Mouse (Mus musculus) ovary, postnatal 14 days (tissue): ENCODE measurements around the gene Gm49425.

ENCODE experiments used
- DNase-seq: peaks from one replicate; pipeline ENCODE4 v3.0.0; 2022; ENCODE audit warnings: low spot score

The Gm49425 gene

GRCm38 (mm10) chr15:101491431-101491830 lies 25.6 kb downstream of the Gm49425 start, which contains the start of gene Krt83:
TSS of gene Krt83 (minus strand) at chr15:101491512.
- DNase-seq: no peak

- no peak for DNase-seq
Measured at GRCm38 (mm10) chr15:101485911-101486635, 31.0 kb downstream of the Gm49425 start.

- no peak for DNase-seq
Measured at GRCm38 (mm10) chr15:101484939-101485338, 32.1 kb downstream of the Gm49425 start.

- no peak for DNase-seq
Measured at GRCm38 (mm10) chr15:101483646-101484045, 33.4 kb downstream of the Gm49425 start.

- no peak for DNase-seq
Measured at GRCm38 (mm10) chr15:101482056-101482455, 35.0 kb downstream of the Gm49425 start.

GRCm38 (mm10) chr15:101479666-101480060 lies 37.4 kb downstream of the Gm49425 start:
- no peak for DNase-seq

- DNase-seq: peak; percentile 36
Measured at GRCm38 (mm10) chr15:101479007-101479665, 37.9 kb downstream of the Gm49425 start.

- peak; percentile 38 for DNase-seq
Measured at GRCm38 (mm10) chr15:101472952-101473528, 44.0 kb downstream of the Gm49425 start, which contains the start of gene Krt86. TSS of gene Krt86 (plus strand) at chr15:101473478.

GRCm38 (mm10) chr15:101469093-101469492 lies 48.0 kb downstream of the Gm49425 start:
- DNase-seq: no peak
